In the genomic region with DNA sequence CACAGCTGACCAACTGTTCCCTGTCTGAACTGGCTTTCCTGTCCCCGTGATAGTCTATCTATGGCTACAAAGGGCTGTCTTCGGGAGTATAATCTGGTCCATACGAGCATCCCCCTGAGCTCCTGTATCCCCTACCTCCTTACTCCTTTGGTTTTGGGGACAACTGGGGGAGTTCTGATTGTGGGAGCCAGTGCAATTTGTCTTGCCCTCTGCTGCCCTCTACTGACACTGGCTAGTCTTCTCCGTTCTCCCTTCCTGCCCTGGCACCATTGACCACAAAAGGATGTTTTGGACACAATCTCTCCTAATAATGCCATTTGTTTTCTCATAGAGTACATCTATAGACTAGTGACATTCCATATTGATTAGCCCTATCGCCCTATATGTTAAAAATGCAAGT, we compare ENCODE assay signal across 8 mouse cellular contexts.
DNase-seq lines count a peak whose midpoint lies in the region; ATAC-seq and TF ChIP-seq lines count a peak whose summit lies in the region.
"Had no signal": no experiment of that assay in that cellular context is flagged by ENCODE, and none has a peak within 500 bp of the region (broad histone marks: within the 10 kb centered on the region; RNA-seq: fewer than 3 reads in every experiment).

No protein-coding gene starts in this region.

- ATAC-seq in G1E (ENCODE audit: extremely low read depth, insufficient number of reproducible peaks, low FRiP score, poor library complexity, severe bottlenecking), result peak; percentile 15; the same call in 1 of the 2 replicates
- no peak for ATAC-seq in intestine, postnatal 0 days
- ATAC-seq in midbrain, embryonic 12.5 days (ENCODE audit: low FRiP score, low read depth), result peak; percentile 65
- no peak for ATAC-seq in CD4-positive, CD25-positive, alpha-beta regulatory T cell, adult 4 months

- no peak overlapping the region for H3K9ac ChIP-seq in intestine, postnatal 0 days (ENCODE audit: low read depth, low read length)
- H3K9ac ChIP-seq in midbrain, embryonic 12.5 days (replicated peaks), result no peak overlapping the region
- H3K9ac ChIP-seq: liver, embryonic 15.5 days had no signal

- TF ChIP-seq POLR2A in brain, embryonic 14.5 days (IDR thresholded peaks at IDR 0.05; ENCODE audit: borderline replicate concordance, extremely low read depth, insufficient read depth, insufficient read length, poor library complexity, severe bottlenecking), result no peak

- 20% methylated on average over 5 of the region's 5 CpGs for WGBS in intestine, postnatal 0 days
- 21% methylated on average over 5 of the region's 5 CpGs for WGBS in midbrain, embryonic 12.5 days

- no peaks in the 10 kb centered on the region for H3K36me3 ChIP-seq in G1E (replicated peaks)
- no peaks in the 10 kb centered on the region for H3K36me3 ChIP-seq in intestine, postnatal 0 days (ENCODE audit: control insufficient read depth, insufficient read depth)
- H3K36me3 ChIP-seq in midbrain, embryonic 12.5 days, result no peaks in the 10 kb centered on the region
- H3K36me3 ChIP-seq: liver, embryonic 15.5 days had no signal

- H3K9me3 ChIP-seq in G1E (replicated peaks), result no peaks in the 10 kb centered on the region
- no peaks in the 10 kb centered on the region for H3K9me3 ChIP-seq in intestine, postnatal 0 days (ENCODE audit: control insufficient read depth)
- no peaks in the 10 kb centered on the region for H3K9me3 ChIP-seq in midbrain, embryonic 12.5 days
- H3K9me3 ChIP-seq: liver, embryonic 15.5 days had no signal

- DNase-seq in layer of hippocampus, postnatal 10 days (ENCODE audit: low spot score in 2 of 2), result peak; percentile 14 to 50
- DNase-seq in layer of hippocampus, adult 11-12 months (ENCODE audit: low spot score), result no peak
- no peak for DNase-seq in G1E (ENCODE audit: low spot score)
- DNase-seq in brain, embryonic 14.5 days (ENCODE audit: low read depth), result peak; percentile 64

- no peaks in the 10 kb centered on the region for H3K4me1 ChIP-seq in G1E (ENCODE audit: insufficient read depth, low read depth, low read length)
- no peaks in the 10 kb centered on the region for H3K4me1 ChIP-seq in intestine, postnatal 0 days (replicated peaks; ENCODE audit: control insufficient read depth, insufficient read depth, low read length)
- no peaks in the 10 kb centered on the region for H3K4me1 ChIP-seq in midbrain, embryonic 12.5 days
- H3K4me1 ChIP-seq: liver, embryonic 15.5 days had no signal

- H3K27me3 ChIP-seq in G1E (ENCODE audit: insufficient read depth, low read length), result no peaks in the 10 kb centered on the region
- H3K27me3 ChIP-seq in intestine, postnatal 0 days (replicated peaks; ENCODE audit: control insufficient read depth, insufficient read depth, low read length), result no peaks in the 10 kb centered on the region
- H3K27me3 ChIP-seq in midbrain, embryonic 12.5 days, result no peaks in the 10 kb centered on the region
- H3K27me3 ChIP-seq: liver, embryonic 15.5 days had no signal

- H3K4me2 ChIP-seq in intestine, postnatal 0 days (replicated peaks; ENCODE audit: low read depth), result no peak overlapping the region
- no peak overlapping the region for H3K4me2 ChIP-seq in midbrain, embryonic 12.5 days (replicated peaks)
- H3K4me2 ChIP-seq: liver, embryonic 15.5 days had no signal

- peak; percentile 21; the same call in 1 of the 2 replicates for TF ChIP-seq CTCF in G1E (IDR thresholded peaks at IDR 0.05; ENCODE audit: low read depth, low read length)
- TF ChIP-seq CTCF in brain, embryonic 14.5 days (IDR thresholded peaks at IDR 0.05; ENCODE audit: borderline replicate concordance, extremely low read depth, insufficient read depth, insufficient read length), result peak; percentile 86
- TF ChIP-seq CTCF in intestine, postnatal 0 days (IDR thresholded peaks at IDR 0.05; ENCODE audit: low read depth), result peak; percentile 89

- no peak overlapping the region for H3K27ac ChIP-seq in intestine, postnatal 0 days (ENCODE audit: low read depth, low read length)
- no peak overlapping the region for H3K27ac ChIP-seq in midbrain, embryonic 12.5 days (replicated peaks)
- H3K27ac ChIP-seq: liver, embryonic 15.5 days had no signal

- no peak overlapping the region for H3K4me3 ChIP-seq in G1E (ENCODE audit: low read depth, low read length)
- H3K4me3 ChIP-seq in intestine, postnatal 0 days (ENCODE audit: low read depth, low read length), result no peak overlapping the region
- H3K4me3 ChIP-seq in midbrain, embryonic 12.5 days, result no peak overlapping the region
- H3K4me3 ChIP-seq: liver, embryonic 15.5 days had no signal

Comparison
In these comparisons a context has a peak if more than half of its experiments do, and no peak if none do; other contexts are left out.
1. DNase-seq: peak in layer of hippocampus, postnatal 10 days (2 of 2) and brain, embryonic 14.5 days (single experiment); none in layer of hippocampus, adult 11-12 months (single experiment) and G1E (single experiment).
2. ATAC-seq: peak in G1E (single experiment) and midbrain, embryonic 12.5 days (single experiment); none in intestine, postnatal 0 days (single experiment) and CD4-positive, CD25-positive, alpha-beta regulatory T cell, adult 4 months (single experiment).
3. CTCF ChIP-seq: peak in every context shown above with its lines; median percentile 89 in intestine, postnatal 0 days; 86 in brain, embryonic 14.5 days; 21 in G1E.